Mouse (Mus musculus): Measurements from ENCODE around the gene Usp35.

DNA sequence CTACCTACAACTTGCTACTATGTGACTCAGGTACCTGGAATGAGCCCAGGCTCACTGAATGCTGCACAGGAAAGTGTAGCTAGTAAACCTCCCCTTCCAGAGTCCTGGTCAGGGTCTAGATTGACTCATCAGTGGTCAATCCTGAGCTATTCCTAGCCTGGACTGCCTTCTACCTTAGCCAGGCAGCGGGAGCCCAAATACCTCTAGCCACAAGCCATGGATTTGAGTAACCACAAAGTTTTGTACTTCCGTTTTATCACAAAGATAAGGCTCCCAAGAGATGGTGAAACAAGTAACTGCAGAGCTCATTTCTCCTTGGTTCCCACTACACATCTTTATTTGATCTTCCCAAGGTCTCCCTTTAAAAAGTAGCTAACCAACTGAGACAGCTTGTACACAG, 30.9 kb downstream of the Usp35 start:
- TF ChIP-seq POLR2A (IDR thresholded peaks at IDR 0.05; ENCODE audit: low read depth, low read length) (no peak), CTCF (IDR thresholded peaks at IDR 0.05; ENCODE audit: extremely low read depth, insufficient read length, insufficient replicate concordance, low read depth, low read length) (no peak)

All from small intestine, adult 2 months (tissue).